Mouse (Mus musculus) liver, postnatal 0 days (tissue): ENCODE measurements around the gene B9d1. TPM values are rescaled to one million over a fixed set of nuclear protein-coding genes. Genes with fewer than 3 reads are reported as not detected.

Source experiments
- ATAC-seq: fragments of 200-750 bp; cut with Nextera tagmentation; 2 replicates; pipeline ENCODE4 v1.8.0; 2017; ENCODE audit warnings: mild to moderate bottlenecking, moderate library complexity
- DNase-seq: peaks from one replicate; pipeline ENCODE4 v3.0.0-alpha.2; 2016
- H3K27ac ChIP-seq: fragments of 300-500 bp; sonication (generic); 2 replicates; pipeline ENCODE4 v1.5.1; 2014; ENCODE audit warnings: antibody characterized with exemption, moderate library complexity, mild to moderate bottlenecking, low read depth
- H3K27me3 ChIP-seq: fragments of 300-500 bp; sonication (generic); 2 replicates; pipeline ENCODE4 v1.6.1; 2014; ENCODE audit warnings: low read length, control low read depth, mixed read lengths; ENCODE audit not compliant: insufficient read depth
- H3K36me3 ChIP-seq: fragments of 300-500 bp; sonication (generic); replicated peaks from 2 replicates; pipeline ENCODE4 v1.6.1; 2014; ENCODE audit warnings: mild to moderate bottlenecking, control low read depth, low read length, moderate library complexity, mixed read lengths; ENCODE audit not compliant: insufficient read depth
- H3K4me1 ChIP-seq: fragments of 300-500 bp; sonication (generic); 2 replicates; pipeline ENCODE4 v1.6.1; 2014; ENCODE audit warnings: antibody characterized with exemption, mild to moderate bottlenecking, control low read depth; ENCODE audit not compliant: insufficient read depth
- H3K4me2 ChIP-seq: fragments of 300-500 bp; sonication (generic); 2 replicates; pipeline ENCODE4 v1.6.1; 2014; ENCODE audit warnings: low read depth, mild to moderate bottlenecking, low read length, moderate library complexity, mixed read lengths
- H3K4me3 ChIP-seq: fragments of 300-500 bp; sonication (generic); 2 replicates; pipeline ENCODE4 v1.5.1; 2014; ENCODE audit warnings: low read depth, low read length
- H3K9ac ChIP-seq: fragments of 300-500 bp; sonication (generic); replicated peaks from 2 replicates; pipeline ENCODE4 v1.6.1; 2014; ENCODE audit warnings: mild to moderate bottlenecking, moderate library complexity
- H3K9me3 ChIP-seq: fragments of 300-500 bp; sonication (generic); 2 replicates; pipeline ENCODE4 v1.6.1; 2016; ENCODE audit warnings: mild to moderate bottlenecking, control low read depth, low read length, mixed read lengths
- CTCF ChIP-seq: sonication (generic); IDR thresholded peaks from 2 replicates; pipeline ENCODE4 v1.5.1; 2016; ENCODE audit warnings: antibody characterized with exemption, low read depth
- EP300 ChIP-seq: IDR thresholded peaks from 2 replicates; pipeline ENCODE4 v1.6.1; 2016; ENCODE audit warnings: antibody characterized with exemption, low read depth, mild to moderate bottlenecking
- WGBS: fragments of 180-500 bp; shearing (Covaris S2); extraction: QIAGEN DNeasy Blood & Tissue Kit; methylation state at CpG from one replicate; pipeline ENCODE4 v1.1.7; 2014; ENCODE audit not compliant: insufficient replicate concordance; 5-methylcytosine and 5-hydroxymethylcytosine counted together
- polyA plus RNA-seq: library from polyadenylated mRNA; unstranded; fragments of >200 nt; fragmentation: Nextera tagmentation; extraction: Ambion mirVana; gene quantifications from 2 replicates; pipeline ENCODE4 v1.2.1, GENCODE M21; 2015

Gene B9d1
- polyA plus RNA-seq, 1 experiment from 2014 or later: 1.6 TPM

GRCm38 (mm10) chr11:61483226-61483845 is 21.6 kb upstream of the B9d1 start:
- TF ChIP-seq CTCF (no peak), EP300 (no peak)
- no peak overlapping the region for H3K4me3 ChIP-seq
- H3K9ac ChIP-seq: no peak overlapping the region
- H3K9me3 ChIP-seq: no peaks in the 10 kb centered on the region
- H3K27ac ChIP-seq: no peak overlapping the region
- WGBS: 84% methylated on average over 13 of the region's 13 CpGs
- no peaks in the 10 kb centered on the region for H3K27me3 ChIP-seq
- H3K4me2 ChIP-seq: no peak overlapping the region
- H3K36me3 ChIP-seq: no peaks in the 10 kb centered on the region
- ATAC-seq: no peak
- H3K4me1 ChIP-seq: no peaks in the 10 kb centered on the region
- no peak for DNase-seq

- no peak for TF ChIP-seq CTCF
- TF ChIP-seq EP300: no peak
- H3K27ac ChIP-seq: no peak overlapping the region
- H3K36me3 ChIP-seq: peaks cover 3% of the 10 kb centered on the region; the same call in 1 of the 2 replicates
- H3K9me3 ChIP-seq: no peaks in the 10 kb centered on the region
- no peak overlapping the region for H3K4me3 ChIP-seq
- DNase-seq: no peak
- H3K27me3 ChIP-seq: no peaks in the 10 kb centered on the region
- 50% methylated on average over 10 of the region's 10 CpGs for WGBS
- no peak overlapping the region for H3K9ac ChIP-seq
- H3K4me1 ChIP-seq: no peaks in the 10 kb centered on the region
- H3K4me2 ChIP-seq: no peak overlapping the region
- no peak for ATAC-seq
Measured at GRCm38 (mm10) chr11:61484256-61484612, 20.7 kb upstream of the B9d1 start.

- TF ChIP-seq CTCF (no peak), EP300 (no peak)
- no peak within 1 kb of the TSS for H3K4me3 ChIP-seq
- no peak within 1 kb of the TSS for H3K4me2 ChIP-seq
- H3K9me3 ChIP-seq: no peaks in the 10 kb centered on the region
- ATAC-seq: no peak
- peaks cover 7% of the 10 kb centered on the region; the same call in 1 of the 2 replicates for H3K36me3 ChIP-seq
- H3K27me3 ChIP-seq: no peaks in the 10 kb centered on the region
- H3K27ac ChIP-seq: no peak within 1 kb of the TSS
- no peak for DNase-seq
- H3K4me1 ChIP-seq: no peaks in the 10 kb centered on the region
- 56% methylated on average over 19 of the region's 20 CpGs for WGBS
- no peak within 1 kb of the TSS for H3K9ac ChIP-seq
Measured at GRCm38 (mm10) chr11:61484613-61485540, 20.1 kb upstream of the B9d1 start, which contains the start of gene Mfap4. Mfap4 (plus strand) TSS chr11:61485431.

GRCm38 (mm10) chr11:61485541-61486457 is 19.1 kb upstream of the B9d1 start:
- 79% methylated on average over 22 of the region's 22 CpGs for WGBS
- no peaks in the 10 kb centered on the region for H3K27me3 ChIP-seq
- H3K36me3 ChIP-seq: peaks cover 13% of the 10 kb centered on the region
- no peak overlapping the region for H3K4me3 ChIP-seq
- H3K4me2 ChIP-seq: no peak overlapping the region
- H3K9me3 ChIP-seq: no peaks in the 10 kb centered on the region
- no peak overlapping the region for H3K27ac ChIP-seq
- TF ChIP-seq CTCF (no peak), EP300 (no peak)
- ATAC-seq (no peak), DNase-seq (no peak)
- no peaks in the 10 kb centered on the region for H3K4me1 ChIP-seq
- no peak overlapping the region for H3K9ac ChIP-seq

- DNase-seq (no peak), ATAC-seq (no peak)
- Histone ChIP-seq H3K4me3 (no peak overlapping the region), H3K9me3 (no peaks in the 10 kb centered on the region), H3K27me3 (no peaks in the 10 kb centered on the region), H3K9ac (no peak overlapping the region), H3K27ac (no peak overlapping the region), H3K4me1 (no peaks in the 10 kb centered on the region), H3K36me3 (peaks cover 21% of the 10 kb centered on the region), H3K4me2 (no peak overlapping the region)
- WGBS: 84% methylated on average over 14 of the region's 14 CpGs
- TF ChIP-seq CTCF (no peak), EP300 (no peak)
Measured at GRCm38 (mm10) chr11:61486458-61487219, 18.3 kb upstream of the B9d1 start.
